Mouse (Mus musculus): ENCODE data around the gene Slc26a10. TPM values are rescaled to one million over a fixed set of nuclear protein-coding genes. Genes with fewer than 3 reads are reported as not detected.

Gene Slc26a10
- polyA plus RNA-seq, 1 experiment from 2014 or later: 0.51 TPM

DNA sequence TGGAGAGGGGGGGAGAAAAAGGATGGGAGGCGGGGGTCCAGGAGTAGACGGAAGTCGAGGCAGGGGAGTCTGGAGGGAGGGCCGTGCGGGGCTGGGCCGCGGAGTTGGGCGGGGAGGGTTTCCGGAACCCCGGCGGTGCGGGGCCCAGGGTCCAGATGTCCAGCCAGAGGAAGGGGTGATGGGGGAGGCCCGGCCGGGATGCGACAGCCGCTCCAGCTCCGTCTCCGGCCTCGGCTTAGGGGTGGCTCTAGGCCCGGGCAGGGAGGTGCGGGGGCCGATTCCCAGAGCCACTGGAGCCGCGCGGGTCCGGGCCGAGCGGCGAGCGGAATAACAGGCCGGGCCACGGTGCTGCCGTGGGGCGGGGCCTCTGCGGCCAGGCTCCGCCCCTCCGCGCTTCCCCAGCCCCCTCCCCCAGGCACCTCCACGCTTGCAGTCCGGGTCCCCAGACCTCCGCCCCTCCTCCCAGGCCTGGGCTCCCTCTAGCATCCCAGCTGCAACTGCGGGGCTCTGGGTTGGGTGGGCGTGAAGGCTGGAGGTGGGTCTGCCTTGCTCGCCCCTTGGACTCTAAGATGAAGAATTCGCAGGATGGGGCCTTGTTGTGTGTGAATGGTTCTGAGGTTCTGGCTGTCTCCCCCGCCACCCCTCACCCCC lies 8.1 kb upstream of the Slc26a10 start:
- Histone ChIP-seq H3K9ac (ENCODE audit: low read length) (peak overlapping the region; percentile 81), H3K36me3 (ENCODE audit: control insufficient read depth, insufficient read depth, low read length) (peaks cover 7% of the 10 kb centered on the region; the same call in 1 of the 2 replicates), H3K9me3 (ENCODE audit: control insufficient read depth, low read length) (no peaks in the 10 kb centered on the region), H3K4me3 (ENCODE audit: low read depth, low read length) (peak overlapping the region; percentile 72), H3K4me2 (peak overlapping the region; percentile 92), H3K27me3 (ENCODE audit: control insufficient read depth, insufficient read depth, low read length) (no peaks in the 10 kb centered on the region; the same call in 1 of the 2 replicates), H3K4me1 (ENCODE audit: control insufficient read depth, insufficient read depth, low read length) (peaks cover 24% of the 10 kb centered on the region), H3K27ac (ENCODE audit: low read depth, low read length) (peak overlapping the region; percentile 50)
- DNase-seq (ENCODE audit: low spot score, missing footprints) (peak; percentile 98), ATAC-seq (ENCODE audit: low FRiP score) (peak; percentile 89)
- 0% methylated on average over 40 of the region's 46 CpGs for WGBS

DNA sequence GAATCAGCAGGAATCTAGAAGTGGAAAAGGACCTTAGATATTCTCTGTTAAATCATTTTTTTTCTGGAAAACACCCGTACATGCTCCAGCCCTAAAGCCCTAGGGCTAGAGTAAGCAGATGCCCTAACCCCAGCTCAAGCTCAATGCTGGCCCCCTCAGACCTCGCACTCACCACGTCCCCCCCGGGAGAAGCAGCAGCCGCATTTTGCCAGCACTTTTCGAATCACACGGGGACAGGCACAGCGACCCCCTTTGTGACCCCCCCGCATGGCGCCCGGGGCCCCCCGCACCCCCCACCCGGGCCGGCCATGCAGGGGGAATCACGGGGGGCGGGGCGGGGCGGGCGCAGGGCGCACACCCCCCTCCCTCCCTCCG lies 7.6 kb upstream of the Slc26a10 start:
- Histone ChIP-seq H3K4me2 (peak overlapping the region; percentile 92), H3K9me3 (ENCODE audit: control insufficient read depth, low read length) (no peaks in the 10 kb centered on the region), H3K9ac (ENCODE audit: low read length) (peak overlapping the region; percentile 81), H3K27ac (ENCODE audit: low read depth, low read length) (peak overlapping the region; percentile 50), H3K4me3 (ENCODE audit: low read depth, low read length) (peak overlapping the region; percentile 72), H3K27me3 (ENCODE audit: control insufficient read depth, insufficient read depth, low read length) (no peaks in the 10 kb centered on the region; the same call in 1 of the 2 replicates), H3K4me1 (ENCODE audit: control insufficient read depth, insufficient read depth, low read length) (peaks cover 24% of the 10 kb centered on the region), H3K36me3 (ENCODE audit: control insufficient read depth, insufficient read depth, low read length) (peaks cover 7% of the 10 kb centered on the region; the same call in 1 of the 2 replicates)
- WGBS: 3% methylated on average over 16 of the region's 21 CpGs
- peak; percentile 87 for DNase-seq (ENCODE audit: low spot score, missing footprints)
- peak; percentile 8; the same call in 1 of the 2 replicates for ATAC-seq (ENCODE audit: low FRiP score)

DNA sequence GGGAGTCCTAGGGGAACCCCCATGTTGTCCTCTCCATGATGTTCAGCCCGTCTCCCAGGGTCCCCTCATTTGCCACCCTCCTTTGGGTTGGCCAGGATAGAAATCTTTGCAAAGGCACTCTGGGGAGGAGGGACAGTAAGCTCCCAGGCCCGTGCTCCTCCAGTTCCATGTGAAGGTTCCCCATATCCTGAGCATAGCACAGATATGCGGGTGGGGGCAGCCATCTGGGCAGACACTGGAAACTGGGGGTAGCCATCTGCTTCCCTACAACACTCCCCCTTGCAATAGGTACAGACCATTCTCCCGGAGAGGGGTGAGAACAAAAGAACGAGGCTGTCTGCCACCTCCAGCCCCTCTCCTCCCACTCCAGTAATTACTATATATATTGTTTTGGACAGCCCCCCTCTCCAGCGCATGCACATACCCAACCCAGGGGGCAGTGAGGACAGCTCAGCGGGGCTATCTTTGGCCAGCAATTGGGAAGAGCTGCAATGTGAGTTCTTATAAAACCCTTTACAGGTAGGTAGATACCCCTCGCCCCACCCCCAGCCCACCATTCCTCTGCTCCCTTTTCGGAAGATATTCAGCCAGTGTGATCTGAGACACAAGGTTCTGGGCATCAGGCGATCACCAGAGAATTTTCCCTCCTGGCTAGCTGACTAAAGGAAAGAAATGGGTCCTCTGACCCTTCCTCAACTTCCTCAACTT lies 7.1 kb upstream of the Slc26a10 start:
- DNase-seq (ENCODE audit: low spot score, missing footprints) (peak; percentile 88), ATAC-seq (ENCODE audit: low FRiP score) (no peak)
- Histone ChIP-seq H3K4me3 (ENCODE audit: low read depth, low read length) (peak overlapping the region; percentile 72), H3K36me3 (ENCODE audit: control insufficient read depth, insufficient read depth, low read length) (peaks cover 7% of the 10 kb centered on the region; the same call in 1 of the 2 replicates), H3K27ac (ENCODE audit: low read depth, low read length) (no peak overlapping the region), H3K27me3 (ENCODE audit: control insufficient read depth, insufficient read depth, low read length) (no peaks in the 10 kb centered on the region; the same call in 1 of the 2 replicates), H3K9me3 (ENCODE audit: control insufficient read depth, low read length) (no peaks in the 10 kb centered on the region), H3K4me2 (peak overlapping the region; percentile 92), H3K9ac (ENCODE audit: low read length) (peak overlapping the region; percentile 81), H3K4me1 (ENCODE audit: control insufficient read depth, insufficient read depth, low read length) (peaks cover 24% of the 10 kb centered on the region)
- 55% methylated on average over 10 of the region's 10 CpGs for WGBS

DNA sequence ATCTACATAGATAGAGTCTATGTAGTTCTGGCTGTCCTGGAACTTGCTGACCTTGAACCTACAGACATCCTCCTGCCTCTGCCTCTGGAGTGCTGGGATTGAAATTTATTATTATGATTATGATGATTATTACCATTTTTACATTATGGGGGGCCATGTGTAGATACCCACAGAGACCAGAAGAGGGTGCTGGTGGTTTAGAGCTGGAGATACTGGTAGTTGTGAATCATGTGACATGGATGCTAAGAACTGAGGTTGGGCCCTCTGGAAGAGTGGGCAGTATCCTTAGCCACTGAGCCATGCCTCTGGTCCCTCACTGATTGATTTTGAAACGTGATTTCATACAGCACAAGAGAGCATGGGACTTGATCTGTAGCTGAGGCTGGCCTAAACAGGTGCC lies 6.0 kb upstream of the Slc26a10 start:
- WGBS: 82% methylated on average over 1 of the region's 1 CpGs
- Histone ChIP-seq H3K27ac (ENCODE audit: low read depth, low read length) (no peak overlapping the region), H3K9me3 (ENCODE audit: control insufficient read depth, low read length) (no peaks in the 10 kb centered on the region), H3K36me3 (ENCODE audit: control insufficient read depth, insufficient read depth, low read length) (peaks cover 7% of the 10 kb centered on the region; the same call in 1 of the 2 replicates), H3K4me1 (ENCODE audit: control insufficient read depth, insufficient read depth, low read length) (peaks cover 24% of the 10 kb centered on the region), H3K27me3 (ENCODE audit: control insufficient read depth, insufficient read depth, low read length) (no peaks in the 10 kb centered on the region; the same call in 1 of the 2 replicates), H3K4me3 (ENCODE audit: low read depth, low read length) (no peak overlapping the region), H3K4me2 (no peak overlapping the region; the same call in 1 of the 2 replicates), H3K9ac (ENCODE audit: low read length) (no peak overlapping the region)
- DNase-seq (ENCODE audit: low spot score, missing footprints) (no peak), ATAC-seq (ENCODE audit: low FRiP score) (no peak)

DNA sequence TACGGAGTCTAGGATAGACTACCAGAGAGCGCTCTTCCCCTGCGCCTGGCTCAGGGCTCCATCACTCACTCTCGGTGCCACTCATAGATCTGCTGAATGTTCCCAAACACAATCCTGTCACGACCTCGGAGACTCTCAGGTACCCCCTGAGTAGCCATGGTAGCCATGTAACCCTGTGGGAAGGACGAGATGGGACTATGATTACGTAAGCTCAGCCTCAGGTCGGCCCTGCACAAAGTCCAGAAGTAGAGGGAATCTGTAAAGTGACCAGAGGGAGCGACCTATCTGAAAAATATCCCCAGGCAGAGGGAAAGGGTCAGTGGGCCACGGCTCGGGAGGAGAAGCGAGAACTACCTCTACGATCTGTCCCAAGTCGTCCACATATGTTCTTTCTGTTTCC lies 5.1 kb upstream of the Slc26a10 start:
- Histone ChIP-seq H3K27me3 (ENCODE audit: control insufficient read depth, insufficient read depth, low read length) (peaks cover 8% of the 10 kb centered on the region), H3K4me2 (no peak overlapping the region), H3K9ac (ENCODE audit: low read length) (no peak overlapping the region), H3K9me3 (ENCODE audit: control insufficient read depth, low read length) (no peaks in the 10 kb centered on the region), H3K36me3 (ENCODE audit: control insufficient read depth, insufficient read depth, low read length) (peaks cover 5% of the 10 kb centered on the region; the same call in 1 of the 2 replicates), H3K4me1 (ENCODE audit: control insufficient read depth, insufficient read depth, low read length) (peaks cover 21% of the 10 kb centered on the region), H3K4me3 (ENCODE audit: low read depth, low read length) (no peak overlapping the region), H3K27ac (ENCODE audit: low read depth, low read length) (no peak overlapping the region)
- WGBS: 86% methylated on average over 15 of the region's 15 CpGs
- ATAC-seq (ENCODE audit: low FRiP score) (no peak), DNase-seq (ENCODE audit: low spot score, missing footprints) (no peak)

DNA sequence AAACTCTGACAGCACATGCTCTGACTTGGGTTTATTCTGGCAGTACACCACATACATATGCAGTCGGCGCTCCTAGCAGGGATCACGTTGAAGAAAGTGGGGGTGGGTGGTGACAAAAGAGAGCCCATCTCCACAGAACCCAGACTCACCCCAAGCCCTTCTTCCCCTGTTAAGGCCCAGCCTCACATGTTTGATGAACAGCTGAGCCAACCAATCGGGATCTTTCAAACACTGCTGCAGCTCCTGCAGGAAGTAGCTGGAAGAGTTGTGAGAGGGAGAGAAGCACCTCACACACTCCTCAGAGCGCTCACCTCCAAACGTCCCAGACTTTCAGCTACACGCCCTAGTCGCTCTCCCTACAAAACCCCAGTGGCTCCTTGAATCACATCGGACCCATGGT lies 4.7 kb upstream of the Slc26a10 start:
- H3K4me2 ChIP-seq: no peak overlapping the region
- no peak for ATAC-seq (ENCODE audit: low FRiP score)
- peaks cover 12% of the 10 kb centered on the region for H3K27me3 ChIP-seq (ENCODE audit: control insufficient read depth, insufficient read depth, low read length)

DNA sequence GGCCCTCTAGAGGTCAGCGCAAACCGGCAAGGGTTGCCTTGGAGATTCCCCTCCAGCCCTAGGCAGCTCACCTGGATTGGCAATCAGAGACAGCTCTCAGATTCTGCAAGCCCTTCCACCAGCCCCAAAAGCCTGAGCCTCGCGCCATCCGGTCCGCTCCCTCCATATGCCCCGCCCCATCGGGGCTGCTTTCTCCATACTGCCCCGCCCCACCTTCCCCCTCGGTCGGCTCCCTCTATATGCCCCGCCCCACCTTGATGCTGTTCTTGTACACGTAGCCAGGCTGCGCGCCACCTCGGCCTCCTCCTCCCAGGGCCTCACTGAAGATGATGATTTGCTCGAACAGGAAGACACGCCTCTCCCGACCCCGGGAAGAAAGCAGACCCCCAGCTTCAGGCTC lies 3.3 kb upstream of the Slc26a10 start:
- Histone ChIP-seq H3K27ac (ENCODE audit: low read depth, low read length) (no peak overlapping the region), H3K9ac (ENCODE audit: low read length) (no peak overlapping the region), H3K4me1 (ENCODE audit: control insufficient read depth, insufficient read depth, low read length) (peaks cover 9% of the 10 kb centered on the region; the same call in 1 of the 2 replicates), H3K4me2 (peak overlapping the region; percentile 20; the same call in 1 of the 2 replicates), H3K9me3 (ENCODE audit: control insufficient read depth, low read length) (no peaks in the 10 kb centered on the region), H3K4me3 (ENCODE audit: low read depth, low read length) (no peak overlapping the region), H3K27me3 (ENCODE audit: control insufficient read depth, insufficient read depth, low read length) (peaks cover 26% of the 10 kb centered on the region), H3K36me3 (ENCODE audit: control insufficient read depth, insufficient read depth, low read length) (peaks cover 5% of the 10 kb centered on the region; the same call in 1 of the 2 replicates)
- 14% methylated on average over 20 of the region's 20 CpGs for WGBS
- DNase-seq (ENCODE audit: low spot score, missing footprints) (no peak), ATAC-seq (ENCODE audit: low FRiP score) (no peak)

More for the DNA sequence above, 4.7 kb upstream of the Slc26a10 start:
- Histone ChIP-seq H3K9me3 (ENCODE audit: control insufficient read depth, low read length) (no peaks in the 10 kb centered on the region), H3K36me3 (ENCODE audit: control insufficient read depth, insufficient read depth, low read length) (peaks cover 5% of the 10 kb centered on the region; the same call in 1 of the 2 replicates), H3K27ac (ENCODE audit: low read depth, low read length) (no peak overlapping the region), H3K4me3 (ENCODE audit: low read depth, low read length) (no peak overlapping the region), H3K9ac (ENCODE audit: low read length) (no peak overlapping the region), H3K4me1 (ENCODE audit: control insufficient read depth, insufficient read depth, low read length) (peaks cover 20% of the 10 kb centered on the region)
- peak; percentile 86 for DNase-seq (ENCODE audit: low spot score, missing footprints)
- WGBS: 65% methylated on average over 9 of the region's 9 CpGs

DNA sequence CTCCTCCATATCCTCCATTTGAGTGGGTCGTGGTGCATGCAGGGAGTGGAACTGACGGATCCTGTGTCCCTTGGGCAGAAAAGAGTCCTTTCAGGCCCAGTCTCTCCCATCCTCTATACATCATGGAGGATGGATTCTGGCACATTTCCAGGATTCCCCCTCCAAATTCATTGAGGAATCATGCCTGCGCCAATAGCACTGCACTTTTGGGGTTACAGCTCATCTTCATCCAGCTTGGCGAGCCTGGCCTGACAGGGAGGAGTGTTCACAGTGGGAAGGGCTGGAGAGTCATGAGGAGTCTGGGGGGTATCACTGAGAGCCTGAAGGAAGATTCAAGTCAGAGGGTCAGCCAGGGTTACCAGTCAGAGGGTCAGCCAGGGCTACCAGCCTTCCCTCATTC lies 2.2 kb upstream of the Slc26a10 start:
- DNase-seq (ENCODE audit: low spot score, missing footprints) (no peak), ATAC-seq (ENCODE audit: low FRiP score) (no peak)
- Histone ChIP-seq H3K4me2 (no peak overlapping the region), H3K9ac (ENCODE audit: low read length) (no peak overlapping the region), H3K4me1 (ENCODE audit: control insufficient read depth, insufficient read depth, low read length) (peaks cover 12% of the 10 kb centered on the region), H3K4me3 (ENCODE audit: low read depth, low read length) (no peak overlapping the region), H3K27me3 (ENCODE audit: control insufficient read depth, insufficient read depth, low read length) (peaks cover 36% of the 10 kb centered on the region), H3K36me3 (ENCODE audit: control insufficient read depth, insufficient read depth, low read length) (peaks cover 5% of the 10 kb centered on the region; the same call in 1 of the 2 replicates), H3K27ac (ENCODE audit: low read depth, low read length) (no peak overlapping the region), H3K9me3 (ENCODE audit: control insufficient read depth, low read length) (no peaks in the 10 kb centered on the region)
- whole genome bisulfite sequencing: 86% methylated on average over 4 of the region's 4 CpGs

DNA sequence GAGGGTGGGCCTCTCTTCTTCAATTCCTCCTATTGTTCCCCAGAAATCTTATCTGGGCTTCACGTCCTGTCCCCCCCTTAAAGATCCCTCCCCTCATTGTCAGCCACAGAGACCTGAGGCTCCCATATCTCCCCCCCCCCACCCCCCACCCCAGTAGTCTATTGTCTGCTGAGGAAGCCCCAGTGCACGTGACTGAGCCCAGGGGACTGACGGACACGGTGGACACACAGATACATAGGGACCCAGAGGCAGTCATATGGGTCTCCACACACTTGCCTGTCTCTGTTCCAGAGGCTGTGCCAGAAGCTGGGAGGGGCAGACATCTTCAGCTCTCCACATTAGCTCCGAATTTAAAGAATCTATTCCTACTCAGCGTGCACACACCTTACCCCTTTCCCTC lies 1.1 kb upstream of the Slc26a10 start:
- H3K4me3 ChIP-seq (ENCODE audit: low read depth, low read length): no peak overlapping the region
- H3K36me3 ChIP-seq (ENCODE audit: control insufficient read depth, insufficient read depth, low read length): peaks cover 2% of the 10 kb centered on the region; the same call in 1 of the 2 replicates
- 70% methylated on average over 6 of the region's 6 CpGs for WGBS
- H3K27me3 ChIP-seq (ENCODE audit: control insufficient read depth, insufficient read depth, low read length): peaks cover 46% of the 10 kb centered on the region
- DNase-seq (ENCODE audit: low spot score, missing footprints): no peak
- H3K4me1 ChIP-seq (ENCODE audit: control insufficient read depth, insufficient read depth, low read length): peaks cover 12% of the 10 kb centered on the region
- H3K27ac ChIP-seq (ENCODE audit: low read depth, low read length): no peak overlapping the region
- no peak overlapping the region for H3K4me2 ChIP-seq
- H3K9ac ChIP-seq (ENCODE audit: low read length): no peak overlapping the region
- no peak for ATAC-seq (ENCODE audit: low FRiP score)
- H3K9me3 ChIP-seq (ENCODE audit: control insufficient read depth, low read length): no peaks in the 10 kb centered on the region

Data from midbrain, embryonic 11.5 days (tissue).